Comparison of ENCODE assay signal across 8 mouse cellular contexts in genomic region chr16:88204400-88204799, GRCm38 (mm10).
A peak's percentile ranks its signal among the peaks of the same experiment; 100 is the strongest.
DNase-seq lines count a peak whose midpoint lies in the region; ATAC-seq and TF ChIP-seq lines count a peak whose summit lies in the region.

No protein-coding gene starts in this region.

- TF ChIP-seq EP300 in heart, adult 2 months (IDR thresholded peaks at IDR 0.05; ENCODE audit: insufficient read depth, low read depth, low read length): no peak
- no peak for TF ChIP-seq EP300 in stomach, postnatal 0 days (optimal IDR thresholded peaks at IDR 0.05)

- no peak overlapping the region for H3K4me2 ChIP-seq in heart, embryonic 12.5 days
- no peak overlapping the region for H3K4me2 ChIP-seq in limb, embryonic 13.5 days (replicated peaks)
- no peak overlapping the region for H3K4me2 ChIP-seq in neural tube, embryonic 11.5 days (ENCODE audit: low read depth)
- H3K4me2 ChIP-seq in stomach, postnatal 0 days (replicated peaks; ENCODE audit: low read depth): no peak overlapping the region

- H3K79me2 ChIP-seq in heart, adult 2 months (replicated peaks; ENCODE audit: control insufficient read depth, insufficient read depth, low read length): no peaks in the 10 kb centered on the region

- no peak for TF ChIP-seq POLR2A in heart, adult 2 months (IDR thresholded peaks at IDR 0.05; ENCODE audit: insufficient read depth, low read depth, low read length)

- intact Hi-C loops in heart, adult 2 months (cut with DNase I): loop anchor here (1.0 kb wide), 1 partner anchor 363 kb away; no protein-coding TSS in a partner anchor

- no peak overlapping the region for H3K9ac ChIP-seq in heart, adult 2 months (ENCODE audit: low read depth, low read length)
- no peak overlapping the region for H3K9ac ChIP-seq in heart, embryonic 12.5 days
- H3K9ac ChIP-seq in limb, embryonic 13.5 days: no peak overlapping the region
- H3K9ac ChIP-seq in neural tube, embryonic 11.5 days (ENCODE audit: low read length): no peak overlapping the region
- no peak overlapping the region for H3K9ac ChIP-seq in stomach, postnatal 0 days (ENCODE audit: low read length)

- DNase-seq in heart, adult 2 months: peak; percentile 16 to 41
- peak; percentile 15 for DNase-seq in cerebellum, adult 9-11 months
- DNase-seq in frontal cortex, postnatal 25 days (ENCODE audit: low spot score in 2 of 2): peak; percentile 55 to 70
- DNase-seq in kidney, adult 9 months: peak; percentile 65
- peak; percentile 72 for DNase-seq in neural tube, embryonic 11.5 days (ENCODE audit: low spot score)
- DNase-seq in stomach, postnatal 0 days (ENCODE audit: low spot score): peak; percentile 51

- no peak overlapping the region for H3K27ac ChIP-seq in heart, adult 2 months
- no peak overlapping the region for H3K27ac ChIP-seq in heart, embryonic 12.5 days (ENCODE audit: poor library complexity, severe bottlenecking)
- no peak overlapping the region for H3K27ac ChIP-seq in limb, embryonic 13.5 days
- H3K27ac ChIP-seq in neural tube, embryonic 11.5 days (ENCODE audit: low read depth, low read length): no peak overlapping the region
- no peak overlapping the region for H3K27ac ChIP-seq in stomach, postnatal 0 days (replicated peaks)

- no peak overlapping the region for H3K4me3 ChIP-seq in heart, adult 2 months
- H3K4me3 ChIP-seq in heart, embryonic 12.5 days: no peak overlapping the region
- H3K4me3 ChIP-seq in limb, embryonic 13.5 days: no peak overlapping the region
- H3K4me3 ChIP-seq in neural tube, embryonic 11.5 days (ENCODE audit: low read depth, low read length): no peak overlapping the region
- no peak overlapping the region for H3K4me3 ChIP-seq in stomach, postnatal 0 days (ENCODE audit: low read depth, low read length)

- no peaks in the 10 kb centered on the region for H3K36me3 ChIP-seq in heart, adult 2 months (ENCODE audit: control insufficient read depth, insufficient read depth, low read length)
- no peaks in the 10 kb centered on the region for H3K36me3 ChIP-seq in heart, embryonic 12.5 days
- H3K36me3 ChIP-seq in limb, embryonic 13.5 days: no peaks in the 10 kb centered on the region
- H3K36me3 ChIP-seq in neural tube, embryonic 11.5 days (ENCODE audit: control insufficient read depth, insufficient read depth, low read length): no peaks in the 10 kb centered on the region
- no peaks in the 10 kb centered on the region for H3K36me3 ChIP-seq in stomach, postnatal 0 days (ENCODE audit: control insufficient read depth, insufficient read depth, low read length)

- H3K4me1 ChIP-seq in heart, adult 2 months (ENCODE audit: control insufficient read depth, insufficient read depth, low read length): no peaks in the 10 kb centered on the region
- no peaks in the 10 kb centered on the region for H3K4me1 ChIP-seq in heart, embryonic 12.5 days (replicated peaks)
- no peaks in the 10 kb centered on the region for H3K4me1 ChIP-seq in limb, embryonic 13.5 days
- no peaks in the 10 kb centered on the region for H3K4me1 ChIP-seq in neural tube, embryonic 11.5 days (ENCODE audit: control insufficient read depth, insufficient read depth, low read length)
- no peaks in the 10 kb centered on the region for H3K4me1 ChIP-seq in stomach, postnatal 0 days (replicated peaks; ENCODE audit: control insufficient read depth, insufficient read depth)

- no peak for ATAC-seq in heart, embryonic 12.5 days (ENCODE audit: insufficient number of reproducible peaks, low FRiP score)
- peak; percentile 40; the same call in 1 of the 2 replicates for ATAC-seq in limb, embryonic 13.5 days (ENCODE audit: low FRiP score, low read depth)
- ATAC-seq in neural tube, embryonic 11.5 days (ENCODE audit: insufficient read depth, low FRiP score, low TSS enrichment): peak; percentile 69; the same call in 1 of the 2 replicates
- ATAC-seq in stomach, postnatal 0 days (ENCODE audit: low FRiP score, low TSS enrichment): no peak

- no peaks in the 10 kb centered on the region for H3K9me3 ChIP-seq in heart, embryonic 12.5 days (replicated peaks)
- no peaks in the 10 kb centered on the region for H3K9me3 ChIP-seq in limb, embryonic 13.5 days
- H3K9me3 ChIP-seq in neural tube, embryonic 11.5 days (ENCODE audit: control insufficient read depth, low read length): no peaks in the 10 kb centered on the region
- H3K9me3 ChIP-seq in stomach, postnatal 0 days (ENCODE audit: control insufficient read depth, low read length): no peaks in the 10 kb centered on the region

- no peaks in the 10 kb centered on the region for H3K27me3 ChIP-seq in heart, adult 2 months (ENCODE audit: control insufficient read depth, insufficient read depth, low read length)
- H3K27me3 ChIP-seq in heart, embryonic 12.5 days (replicated peaks): no peaks in the 10 kb centered on the region
- H3K27me3 ChIP-seq in limb, embryonic 13.5 days: peaks cover 5% of the 10 kb centered on the region; the same call in 1 of the 2 replicates
- no peaks in the 10 kb centered on the region for H3K27me3 ChIP-seq in neural tube, embryonic 11.5 days (ENCODE audit: control insufficient read depth, insufficient read depth, low read length)
- no peaks in the 10 kb centered on the region for H3K27me3 ChIP-seq in stomach, postnatal 0 days (ENCODE audit: control insufficient read depth, insufficient read depth, low read length)

- peak; percentile 89 for TF ChIP-seq CTCF in heart, adult 2 months (IDR thresholded peaks at IDR 0.05)
- peak; percentile 92 for TF ChIP-seq CTCF in stomach, postnatal 0 days (IDR thresholded peaks at IDR 0.05; ENCODE audit: low read depth)

- WGBS in heart, adult 2 months: 4% methylated on average over 5 of the region's 5 CpGs
- 3% methylated on average over 5 of the region's 5 CpGs for WGBS in heart, embryonic 12.5 days
- WGBS in limb, embryonic 13.5 days: 3% methylated on average over 5 of the region's 5 CpGs
- 12% methylated on average over 5 of the region's 5 CpGs for WGBS in neural tube, embryonic 11.5 days
- WGBS in stomach, postnatal 0 days: 2% methylated on average over 5 of the region's 5 CpGs

Comparison
In these comparisons a context has a peak if more than half of its experiments do, and no peak if none do; other contexts are left out.
1. DNase-seq: peak in every context shown above with its lines; median percentile 72 in neural tube, embryonic 11.5 days; 65 in kidney, adult 9 months; 62 in frontal cortex, postnatal 25 days; 51 in stomach, postnatal 0 days; 28 in heart, adult 2 months; 15 in cerebellum, adult 9-11 months.
2. ATAC-seq: peak in limb, embryonic 13.5 days (single experiment) and neural tube, embryonic 11.5 days (single experiment); none in heart, embryonic 12.5 days (single experiment) and stomach, postnatal 0 days (single experiment).